Mouse (Mus musculus) brown adipose tissue, adult 24 weeks (tissue): ENCODE measurements around the gene Olfr156. TPM values are rescaled to one million over a fixed set of nuclear protein-coding genes. Genes with fewer than 3 reads are reported as not detected.
A peak's percentile ranks its signal among the peaks of the same experiment; 100 is the strongest.
"Not testable (repeated sequence)": the region's sequence is repeated elsewhere in the genome, so short reads cannot be mapped to it uniquely, and the experiment has no call there.

Experiments
- H3K27ac ChIP-seq: fragments of 200-500 bp; replicated peaks from 2 replicates; pipeline ENCODE4 v1.5.1; 2012; ENCODE audit warnings: low read depth, mild to moderate bottlenecking, low read length
- H3K4me1 ChIP-seq: fragments of 200-500 bp; 2 replicates; pipeline ENCODE4 v1.6.1; 2012; ENCODE audit warnings: low read length, mixed read lengths; ENCODE audit not compliant: control insufficient read depth, insufficient read depth, insufficient read length
- H3K4me3 ChIP-seq: fragments of 200-500 bp; 2 replicates; pipeline ENCODE4 v1.5.1; 2012; ENCODE audit warnings: low read depth, mild to moderate bottlenecking, low read length, moderate library complexity; ENCODE audit not compliant: insufficient read depth
- polyA plus RNA-seq: library from polyadenylated mRNA; stranded (reverse); fragments of >200 nt; gene quantifications from 2 replicates; pipeline ENCODE4 v1.2.4, GENCODE M21; 2012; ENCODE audit not compliant: missing spikeins, insufficient read depth, insufficient read length

The Olfr156 gene
- polyA plus RNA-seq, 1 experiment: not detected

GRCm38 (mm10) chr4:43795844-43796243 lies 27.9 kb downstream of the Olfr156 start:
- H3K4me3 ChIP-seq, H3K4me1 ChIP-seq, H3K27ac ChIP-seq: not testable (repeated sequence)

GRCm38 (mm10) chr4:43795296-43795695 lies 28.4 kb downstream of the Olfr156 start:
- Histone ChIP-seq H3K4me1 (no peaks in the 10 kb centered on the region), H3K4me3 (no peak overlapping the region), H3K27ac (no peak overlapping the region)

- H3K4me1 ChIP-seq: no peaks in the 10 kb centered on the region
- no peak overlapping the region for H3K27ac ChIP-seq
- H3K4me3 ChIP-seq: no peak overlapping the region
Measured at GRCm38 (mm10) chr4:43772304-43772703, 51.4 kb downstream of the Olfr156 start.

- no peaks in the 10 kb centered on the region for H3K4me1 ChIP-seq
- H3K27ac ChIP-seq: peak overlapping the region; percentile 28; the same call in 1 of the 2 replicates
- H3K4me3 ChIP-seq: no peak overlapping the region
Measured at GRCm38 (mm10) chr4:43771626-43772025, 52.1 kb downstream of the Olfr156 start.

GRCm38 (mm10) chr4:43770909-43771308 lies 52.8 kb downstream of the Olfr156 start, which contains the start of gene Olfr159:
TSS of gene Olfr159 (minus strand) at chr4:43771009.
- no peaks in the 10 kb centered on the region for H3K4me1 ChIP-seq
- H3K4me3 ChIP-seq: no peak within 1 kb of the TSS
- H3K27ac ChIP-seq: peak within 1 kb of the TSS; percentile 28; the same call in 1 of the 2 replicates

Other genes with a start within 250 kb of the Olfr156 start
- gene Rgp1, start 245.2 kb downstream of the Olfr156 start, polyA plus RNA-seq: 14.6 and 17.2 TPM in 2 replicates
- gene Gba2, start 245.0 kb downstream of the Olfr156 start, polyA plus RNA-seq: 2.3 and 3.6 TPM in 2 replicates
- gene Msmp, start 239.4 kb downstream of the Olfr156 start, polyA plus RNA-seq: 1.5 TPM in 1 of 2 replicates, not detected in the other
- gene Npr2, start 192.0 kb downstream of the Olfr156 start, polyA plus RNA-seq: 10.8 and 16.4 TPM in 2 replicates
- gene Spag8, start 170.3 kb downstream of the Olfr156 start, polyA plus RNA-seq: not detected in 2 replicates
- gene Hint2, start 167.4 kb downstream of the Olfr156 start, polyA plus RNA-seq: 269 and 348 TPM in 2 replicates
- 4.2 and 9.1 TPM in 2 replicates for gene Tmem8b, start 154.9 kb downstream of the Olfr156 start, polyA plus RNA-seq
- gene Fam221b, start 154.8 kb downstream of the Olfr156 start, polyA plus RNA-seq: 0.36 TPM in 1 of 2 replicates, not detected in the other
- not detected in 2 replicates for gene Olfr70, start 123.1 kb downstream of the Olfr156 start, polyA plus RNA-seq
- gene Olfr71, start 113.6 kb downstream of the Olfr156 start, polyA plus RNA-seq: not detected in 2 replicates
- 4.7 and 5.0 TPM in 2 replicates for gene Hrct1, start 96.7 kb downstream of the Olfr156 start, polyA plus RNA-seq
- 1.9 and 2.8 TPM in 2 replicates for gene Spaar, start 93.9 kb downstream of the Olfr156 start, polyA plus RNA-seq
- not detected in 2 replicates for gene Olfr159, start 52.9 kb downstream of the Olfr156 start, polyA plus RNA-seq
- gene Olfr157, start 16.3 kb upstream of the Olfr156 start, polyA plus RNA-seq: not detected in 2 replicates
- not detected in 2 replicates for gene Olfr155, start 27.7 kb upstream of the Olfr156 start, polyA plus RNA-seq
- gene Reck, start 51.6 kb upstream of the Olfr156 start, polyA plus RNA-seq: 2.0 and 2.4 TPM in 2 replicates
- 2.9 and 4.3 TPM in 2 replicates for gene Glipr2, start 133.5 kb upstream of the Olfr156 start, polyA plus RNA-seq
- not detected in 2 replicates for gene Ccin, start 159.6 kb upstream of the Olfr156 start, polyA plus RNA-seq
- 97.5 and 140 TPM in 2 replicates for gene Clta, start 180.6 kb upstream of the Olfr156 start, polyA plus RNA-seq